Mouse (Mus musculus) forebrain, embryonic 12.5 days (tissue): ENCODE data around the gene Pygo2. TPM values are rescaled to one million over a fixed set of nuclear protein-coding genes. Genes with fewer than 3 reads are reported as not detected.

ENCODE experiments used
- ATAC-seq: fragments of 200-750 bp; cut with Nextera tagmentation; 2 replicates; pipeline ENCODE4 v1.8.0; 2017; ENCODE audit warnings: moderate TSS enrichment; ENCODE audit not compliant: low FRiP score
- H3K27ac ChIP-seq: fragments of 300-500 bp; sonication (generic); 2 replicates; pipeline ENCODE4 v1.5.1; 2016; ENCODE audit warnings: mild to moderate bottlenecking
- H3K27me3 ChIP-seq: fragments of 300-500 bp; sonication (generic); 2 replicates; pipeline ENCODE4 v1.6.1; 2016; ENCODE audit warnings: mild to moderate bottlenecking
- H3K36me3 ChIP-seq: fragments of 300-500 bp; sonication (generic); replicated peaks from 2 replicates; pipeline ENCODE4 v1.6.1; 2016; ENCODE audit warnings: mild to moderate bottlenecking
- H3K4me1 ChIP-seq: fragments of 300-500 bp; sonication (generic); 2 replicates; pipeline ENCODE4 v1.6.1; 2016
- H3K4me2 ChIP-seq: fragments of 300-500 bp; sonication (generic); 2 replicates; pipeline ENCODE4 v1.6.1; 2016; ENCODE audit warnings: mild to moderate bottlenecking, moderate library complexity
- H3K4me3 ChIP-seq: fragments of 300-500 bp; sonication (generic); replicated peaks from 2 replicates; pipeline ENCODE4 v1.5.1; 2016; ENCODE audit warnings: mild to moderate bottlenecking
- H3K9ac ChIP-seq: fragments of 300-500 bp; sonication (generic); 2 replicates; pipeline ENCODE4 v1.6.1; 2016; ENCODE audit warnings: mild to moderate bottlenecking
- H3K9me3 ChIP-seq: fragments of 300-500 bp; sonication (generic); 2 replicates; pipeline ENCODE4 v1.6.1; 2016
- WGBS: fragments of 180-500 bp; shearing (Covaris S2); methylation state at CpG from one replicate; pipeline ENCODE4 v1.1.7; 2016; 5-methylcytosine and 5-hydroxymethylcytosine counted together
- polyA plus RNA-seq: library from polyadenylated mRNA; unstranded; fragments of >200 nt; fragmentation: Nextera tagmentation; extraction: Ambion mirVana; gene quantifications from 2 replicates; pipeline ENCODE4 v1.2.1, GENCODE M21; 2016

Pygo2 gene
- polyA plus RNA-seq: 47.2 and 48.8 TPM in 2 replicates

DNA sequence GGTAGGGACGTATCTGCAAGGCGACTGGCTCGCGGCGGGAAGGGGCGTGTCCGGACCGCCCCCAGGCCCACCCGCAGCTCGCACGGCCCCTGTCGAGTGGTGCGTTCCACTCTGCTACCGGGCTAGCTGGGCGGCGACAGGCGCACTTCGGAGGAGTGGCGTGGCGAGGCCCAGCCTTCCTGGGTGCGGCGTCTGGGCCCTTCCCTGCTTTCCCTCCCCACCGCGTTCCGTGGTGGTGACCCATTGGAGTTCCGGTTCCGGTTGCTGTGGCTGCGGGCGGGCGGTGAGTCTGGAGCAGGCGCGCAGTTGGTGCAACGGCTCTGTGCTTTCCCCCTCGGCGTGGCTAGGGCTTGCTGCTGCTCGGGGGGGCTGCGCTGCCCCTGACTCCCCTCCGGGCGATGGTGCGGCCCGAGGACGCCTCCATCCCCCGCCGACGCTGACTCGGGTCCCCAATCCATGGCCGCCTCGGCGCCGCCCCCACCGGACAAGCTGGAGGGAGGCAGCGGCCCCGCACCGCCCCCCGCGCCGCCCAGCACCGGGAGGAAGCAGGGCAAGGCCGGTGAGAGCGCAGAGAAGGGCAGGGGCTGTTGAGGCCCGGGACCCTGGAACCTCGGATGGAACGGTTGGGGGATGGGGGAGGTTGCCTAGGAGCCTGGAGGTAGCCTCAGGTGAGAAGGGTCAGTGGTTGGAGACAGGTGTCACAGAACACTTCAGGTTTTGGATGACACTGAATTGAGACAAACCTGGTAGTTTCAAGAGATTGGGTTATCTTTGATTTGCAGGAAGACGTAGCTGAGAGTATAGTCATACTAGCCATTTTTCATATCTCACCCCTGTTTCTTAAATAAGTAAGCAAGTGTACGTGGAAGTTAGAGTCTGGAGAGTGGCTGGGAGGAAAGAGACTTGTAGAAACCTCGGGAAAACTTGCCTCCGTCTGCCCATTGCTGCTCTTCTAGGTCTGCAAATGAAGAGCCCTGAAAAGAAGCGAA lies at the start of gene Pygo2:
TSS of gene Pygo2 (plus strand) at position 44 of the 989 bp plus-strand sequence.
- Histone ChIP-seq H3K4me2 (peak within 1 kb of the TSS; percentile 87), H3K4me1 (peaks cover 24% of the 10 kb centered on the region), H3K4me3 (peak within 1 kb of the TSS; percentile 97), H3K27me3 (no peaks in the 10 kb centered on the region), H3K9ac (peak within 1 kb of the TSS; percentile 99), H3K27ac (peak within 1 kb of the TSS; percentile 89), H3K9me3 (no peaks in the 10 kb centered on the region), H3K36me3 (peaks cover 37% of the 10 kb centered on the region)
- WGBS: 3% methylated on average over 64 of the region's 68 CpGs
- peak; percentile 98 for ATAC-seq

DNA sequence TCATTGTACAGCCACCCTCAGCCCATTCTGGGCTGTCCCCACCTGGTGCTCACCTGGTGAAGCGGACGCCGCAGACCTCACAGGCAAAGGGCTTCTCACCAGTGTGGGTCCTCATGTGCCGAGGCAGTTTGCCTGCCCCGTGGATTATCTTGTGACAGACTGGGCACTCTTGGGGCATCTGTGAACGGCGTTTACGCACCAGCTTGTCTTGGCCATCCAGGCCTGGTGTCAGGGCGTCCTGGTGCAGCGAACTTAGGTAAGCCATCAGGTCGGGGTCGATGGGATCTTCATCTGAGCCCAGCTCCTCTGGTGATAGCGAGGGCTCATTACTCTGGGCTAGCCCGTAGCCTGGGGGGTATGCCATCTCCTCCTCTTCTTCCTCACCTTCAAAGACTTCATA lies 49.7 kb upstream of the Pygo2 start:
- ATAC-seq: no peak
- Histone ChIP-seq H3K27me3 (no peaks in the 10 kb centered on the region), H3K4me3 (no peak overlapping the region), H3K36me3 (no peaks in the 10 kb centered on the region), H3K27ac (no peak overlapping the region), H3K4me2 (no peak overlapping the region), H3K4me1 (peaks cover 26% of the 10 kb centered on the region), H3K9me3 (no peaks in the 10 kb centered on the region), H3K9ac (no peak overlapping the region)
- WGBS: 95% methylated on average over 14 of the region's 14 CpGs

DNA sequence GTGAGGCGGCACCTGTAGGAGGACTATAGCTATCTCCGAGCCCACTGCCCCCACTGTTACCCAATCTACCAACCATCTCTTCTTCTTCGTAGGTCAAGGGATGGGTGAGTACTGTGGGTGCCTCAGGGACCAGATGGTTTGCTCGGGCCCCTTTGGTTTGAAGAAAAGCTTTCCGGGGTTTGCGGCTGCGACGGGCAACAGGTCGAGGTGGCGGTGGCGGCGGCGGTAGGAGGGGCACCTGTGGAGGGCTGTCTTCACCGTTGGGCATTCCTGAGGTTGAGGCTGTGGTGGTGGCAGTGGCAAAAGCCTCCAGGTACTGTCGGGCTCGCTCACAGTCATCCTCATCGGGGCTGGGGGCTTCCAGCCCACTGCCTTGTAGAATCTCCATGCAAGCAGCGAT lies 49.3 kb upstream of the Pygo2 start:
- WGBS: 93% methylated on average over 18 of the region's 18 CpGs
- ATAC-seq: no peak
- H3K27me3 ChIP-seq: no peaks in the 10 kb centered on the region

DNA sequence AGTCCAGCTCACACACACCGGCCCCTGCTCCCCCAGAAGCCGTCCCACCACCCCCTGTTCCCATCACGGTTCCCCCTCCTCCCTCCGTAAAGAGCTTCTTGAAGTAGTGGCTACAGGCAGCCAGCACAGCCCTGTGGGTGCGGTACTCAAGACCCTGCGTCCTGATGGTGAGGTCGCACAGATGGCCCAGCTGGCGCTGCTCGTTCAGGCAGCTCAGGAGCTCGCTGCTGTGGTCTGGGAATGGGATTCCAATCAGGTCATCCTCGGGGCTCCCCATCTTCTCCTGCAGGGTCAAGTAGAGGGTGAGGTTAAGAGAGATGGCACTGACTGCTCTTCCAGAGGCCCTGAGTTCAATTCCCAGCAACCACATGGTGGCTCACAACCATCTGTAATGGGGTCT lies 48.8 kb upstream of the Pygo2 start:
- H3K27ac ChIP-seq: no peak overlapping the region
- H3K9me3 ChIP-seq: no peaks in the 10 kb centered on the region
- H3K9ac ChIP-seq: no peak overlapping the region
- ATAC-seq: no peak
- H3K4me2 ChIP-seq: no peak overlapping the region
- WGBS: 84% methylated on average over 11 of the region's 11 CpGs
- H3K36me3 ChIP-seq: no peaks in the 10 kb centered on the region
- peaks cover 26% of the 10 kb centered on the region for H3K4me1 ChIP-seq
- no peaks in the 10 kb centered on the region for H3K27me3 ChIP-seq
- H3K4me3 ChIP-seq: no peak overlapping the region

More for the DNA sequence above, 49.3 kb upstream of the Pygo2 start:
- H3K4me2 ChIP-seq: no peak overlapping the region
- H3K4me3 ChIP-seq: no peak overlapping the region
- no peaks in the 10 kb centered on the region for H3K36me3 ChIP-seq
- H3K27ac ChIP-seq: no peak overlapping the region
- no peak overlapping the region for H3K9ac ChIP-seq
- H3K9me3 ChIP-seq: no peaks in the 10 kb centered on the region
- peaks cover 26% of the 10 kb centered on the region for H3K4me1 ChIP-seq

DNA sequence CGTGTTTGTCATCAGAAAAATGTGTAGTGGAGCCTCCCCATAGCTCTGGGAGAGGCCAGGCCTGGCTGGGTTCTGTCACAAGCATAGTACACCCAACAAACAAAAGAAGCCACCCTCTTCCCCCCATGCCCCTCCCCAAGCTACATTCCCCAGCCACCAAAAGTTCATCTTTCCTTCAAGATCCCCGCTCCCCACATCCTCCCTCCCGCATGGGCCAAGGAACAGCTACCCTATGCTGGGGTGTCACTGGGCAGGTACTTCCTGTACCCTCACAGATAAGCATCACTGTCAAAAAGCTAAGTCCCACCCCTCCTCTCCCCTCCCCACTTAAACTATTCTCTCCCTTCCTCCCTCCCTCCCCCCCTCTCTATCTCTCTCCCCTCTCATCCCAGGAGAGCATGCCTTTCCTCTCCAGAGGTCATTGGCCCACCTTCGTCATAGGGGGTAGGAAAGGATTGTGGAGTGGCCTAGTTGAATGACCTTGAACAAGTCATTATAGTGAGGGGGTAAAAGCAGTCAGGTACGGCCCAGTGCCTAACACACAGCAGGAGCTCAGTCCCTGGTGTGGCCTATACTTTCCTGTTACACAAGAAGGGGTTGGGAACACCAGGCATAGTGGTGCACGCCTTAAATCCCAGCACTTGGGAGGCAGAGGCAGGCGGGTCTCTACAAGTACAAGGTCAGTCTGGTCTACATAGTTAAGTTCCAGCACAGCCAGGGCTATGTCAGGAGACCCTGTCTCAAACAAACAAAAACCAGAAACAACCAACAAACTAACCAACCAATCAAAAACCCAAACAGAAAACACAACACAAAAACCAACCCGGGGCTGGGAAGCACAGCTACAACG lies 47.8 kb upstream of the Pygo2 start:
- Histone ChIP-seq H3K4me2 (no peak overlapping the region), H3K4me1 (peaks cover 29% of the 10 kb centered on the region), H3K27ac (no peak overlapping the region), H3K9me3 (no peaks in the 10 kb centered on the region), H3K9ac (no peak overlapping the region), H3K27me3 (no peaks in the 10 kb centered on the region), H3K4me3 (no peak overlapping the region), H3K36me3 (no peaks in the 10 kb centered on the region)
- ATAC-seq: no peak
- WGBS: 87% methylated on average over 9 of the region's 9 CpGs

DNA sequence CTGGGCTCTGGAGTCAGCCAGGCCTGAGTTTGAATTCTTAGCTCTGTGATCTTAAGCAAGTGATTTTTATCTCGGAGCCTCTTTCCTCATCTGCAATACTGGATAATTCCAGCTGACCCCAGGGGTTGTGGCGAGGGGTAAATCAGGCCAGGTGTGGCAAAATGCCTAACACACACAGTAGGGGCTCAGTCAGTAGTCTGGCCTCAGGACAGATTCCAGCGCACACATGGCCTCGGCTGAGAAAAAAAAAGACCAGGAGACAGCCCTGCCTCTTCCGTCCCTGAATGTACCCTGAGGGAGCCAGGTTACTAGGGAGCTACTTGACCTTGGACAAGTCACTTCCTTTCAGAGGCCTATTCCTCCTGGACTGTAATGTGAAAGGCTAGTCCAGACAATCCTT lies 47.1 kb upstream of the Pygo2 start:
- Histone ChIP-seq H3K9me3 (no peaks in the 10 kb centered on the region), H3K9ac (no peak overlapping the region), H3K36me3 (no peaks in the 10 kb centered on the region), H3K4me3 (no peak overlapping the region), H3K4me1 (peaks cover 25% of the 10 kb centered on the region), H3K27ac (no peak overlapping the region), H3K4me2 (no peak overlapping the region), H3K27me3 (no peaks in the 10 kb centered on the region)
- 85% methylated on average over 5 of the region's 5 CpGs for WGBS
- ATAC-seq: no peak

DNA sequence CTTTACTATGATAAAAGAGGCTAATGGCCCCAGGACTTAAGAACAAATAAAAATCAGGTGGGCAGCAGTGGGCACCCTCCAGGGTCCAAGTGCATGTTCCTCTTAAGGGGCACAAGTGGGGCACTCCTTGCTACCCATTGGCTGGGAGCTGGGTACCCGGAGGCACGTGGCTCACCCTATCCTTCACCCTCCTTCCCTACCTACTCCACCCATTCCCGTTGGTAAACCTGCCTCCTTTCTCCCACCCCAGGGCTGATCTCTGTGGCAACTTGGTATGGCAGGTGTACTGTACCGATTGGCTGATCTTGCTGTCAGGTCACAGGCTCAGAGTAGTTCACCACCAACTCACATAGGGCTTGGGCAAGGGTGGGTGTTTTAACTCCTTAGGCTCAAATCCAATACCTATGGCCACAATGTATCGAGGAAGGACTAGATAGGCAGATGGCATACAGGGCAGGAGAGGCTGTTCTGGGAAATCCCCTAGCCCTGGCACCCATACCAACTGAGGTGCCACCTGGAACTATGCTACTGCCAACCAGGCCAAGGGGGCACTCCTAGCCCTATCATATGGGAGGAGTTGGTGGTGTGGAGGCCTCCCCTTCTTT lies 46.3 kb upstream of the Pygo2 start:
- H3K27me3 ChIP-seq: no peaks in the 10 kb centered on the region
- WGBS: 82% methylated on average over 5 of the region's 5 CpGs
- no peak overlapping the region for H3K27ac ChIP-seq
- no peaks in the 10 kb centered on the region for H3K9me3 ChIP-seq
- H3K4me2 ChIP-seq: no peak overlapping the region
- H3K36me3 ChIP-seq: no peaks in the 10 kb centered on the region
- no peak overlapping the region for H3K9ac ChIP-seq
- no peak for ATAC-seq
- H3K4me1 ChIP-seq: peaks cover 18% of the 10 kb centered on the region
- H3K4me3 ChIP-seq: no peak overlapping the region

DNA sequence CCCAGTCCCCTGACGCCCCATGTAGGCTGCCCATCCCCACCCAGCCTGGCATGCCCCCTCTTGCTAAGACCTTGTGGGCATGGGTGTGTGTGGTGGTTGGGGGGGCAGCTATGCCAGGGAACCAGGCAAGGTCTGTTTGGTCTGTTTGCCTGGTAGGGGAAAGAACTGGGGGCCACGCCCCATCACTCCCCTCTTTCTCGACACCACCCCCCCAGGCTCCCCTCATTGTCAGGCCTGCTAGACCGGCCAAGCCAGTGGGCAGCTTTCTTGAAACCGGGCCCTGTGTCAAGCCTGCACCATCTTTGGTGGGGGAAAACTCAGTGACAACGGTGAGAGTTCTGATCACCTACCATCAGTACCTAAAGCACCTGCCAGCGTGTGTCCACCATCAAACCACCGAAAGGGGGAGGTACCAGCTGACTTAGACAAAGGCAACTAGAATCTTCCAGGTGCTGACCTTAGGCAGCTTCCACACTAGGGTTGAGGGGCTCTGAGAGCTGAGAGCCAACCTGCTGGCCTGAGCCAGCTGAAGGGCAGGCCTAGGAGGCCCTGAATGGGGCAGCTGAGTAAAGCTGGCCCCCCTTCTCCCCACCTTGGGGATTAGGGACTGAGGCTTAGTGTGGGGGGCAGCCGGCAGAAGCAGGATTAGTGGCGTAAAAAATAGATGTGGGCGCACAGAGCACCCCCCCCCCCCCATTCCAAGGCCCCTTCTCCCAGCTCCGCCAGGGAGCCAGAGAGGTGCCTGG lies 45.5 kb upstream of the Pygo2 start:
- Histone ChIP-seq H3K27me3 (peaks cover 3% of the 10 kb centered on the region; the same call in 1 of the 2 replicates), H3K9ac (peak overlapping the region; percentile 26; the same call in 1 of the 2 replicates), H3K4me2 (no peak overlapping the region), H3K36me3 (no peaks in the 10 kb centered on the region), H3K4me3 (no peak overlapping the region), H3K27ac (no peak overlapping the region), H3K4me1 (peaks cover 14% of the 10 kb centered on the region), H3K9me3 (no peaks in the 10 kb centered on the region)
- no peak for ATAC-seq
- WGBS: 51% methylated on average over 11 of the region's 12 CpGs

DNA sequence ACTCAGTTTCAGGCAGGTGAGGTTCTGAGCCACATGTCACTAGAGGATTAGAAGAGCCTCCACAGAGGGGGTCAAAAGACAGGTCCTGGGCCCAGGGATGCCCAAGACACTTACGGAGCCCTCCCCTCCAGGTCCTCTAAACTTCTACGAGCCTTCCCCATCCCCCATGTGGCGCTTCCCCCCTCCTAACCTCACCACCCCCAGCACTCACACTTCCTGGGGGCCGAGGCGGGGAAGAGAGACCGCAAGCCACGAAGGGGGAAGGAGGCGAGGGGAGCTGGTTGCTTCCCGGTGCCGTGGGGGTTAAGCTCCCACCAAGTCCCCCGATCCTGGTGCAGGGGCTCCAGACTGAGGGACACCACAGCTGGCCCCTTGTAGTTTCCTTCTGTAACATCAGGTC lies 44.6 kb upstream of the Pygo2 start:
- 35% methylated on average over 11 of the region's 11 CpGs for WGBS
- Histone ChIP-seq H3K4me3 (no peak overlapping the region), H3K4me1 (peaks cover 17% of the 10 kb centered on the region), H3K27me3 (peaks cover 11% of the 10 kb centered on the region), H3K36me3 (no peaks in the 10 kb centered on the region), H3K4me2 (no peak overlapping the region), H3K9ac (no peak overlapping the region), H3K9me3 (no peaks in the 10 kb centered on the region), H3K27ac (no peak overlapping the region)
- no peak for ATAC-seq

DNA sequence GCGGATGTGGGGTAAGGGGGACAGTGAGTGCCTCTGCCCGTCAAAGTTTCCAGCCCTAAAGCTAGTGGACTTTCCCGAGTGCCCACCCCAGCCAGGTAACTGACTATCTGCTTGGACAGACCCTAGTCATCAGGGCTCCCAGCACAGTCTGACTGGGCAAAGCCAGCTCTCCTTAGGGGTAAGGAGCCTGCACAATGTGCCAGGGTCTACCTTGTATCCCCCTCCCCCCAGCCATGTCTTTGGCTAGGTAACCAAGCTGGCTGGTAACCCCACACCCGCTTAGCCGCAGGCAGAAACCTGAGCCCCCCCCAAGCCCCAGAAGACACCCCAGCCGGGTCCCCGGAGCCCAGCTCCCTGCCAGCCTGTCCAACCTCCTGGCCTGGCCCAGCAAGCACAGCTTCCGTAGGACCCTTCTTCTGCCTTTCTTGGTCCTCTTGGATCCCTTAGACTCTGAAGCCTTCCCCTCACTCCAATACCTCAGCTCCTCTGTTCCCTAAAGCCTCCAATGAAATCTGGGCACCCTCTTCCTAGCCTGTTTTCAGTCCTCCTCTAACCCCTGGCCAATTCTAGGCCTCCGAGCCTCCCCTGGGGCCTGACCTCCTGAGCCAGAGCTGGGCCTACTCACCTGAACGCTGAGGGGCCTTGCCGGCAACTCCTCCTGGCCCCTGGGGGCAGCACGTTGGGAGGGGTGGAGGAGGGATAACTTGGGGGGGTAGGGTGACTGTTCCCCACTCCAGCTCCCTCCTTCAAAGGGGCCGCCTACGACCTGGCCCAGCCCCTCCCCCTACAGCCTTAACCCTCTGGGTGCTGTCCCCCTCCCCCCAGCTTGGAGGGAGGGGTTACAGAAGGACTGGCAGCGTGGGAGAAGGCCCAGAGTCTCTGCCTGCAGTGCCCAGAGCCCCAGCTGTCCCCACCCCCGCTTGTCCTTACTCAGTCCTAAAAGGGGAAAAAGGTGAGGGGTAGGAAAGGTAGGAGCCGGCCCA lies 43.3 kb upstream of the Pygo2 start:
- Histone ChIP-seq H3K36me3 (no peaks in the 10 kb centered on the region), H3K9me3 (no peaks in the 10 kb centered on the region), H3K4me1 (peaks cover 30% of the 10 kb centered on the region), H3K27me3 (peaks cover 20% of the 10 kb centered on the region), H3K27ac (no peak overlapping the region; the same call in 1 of the 2 replicates), H3K4me2 (no peak overlapping the region), H3K9ac (no peak overlapping the region), H3K4me3 (no peak overlapping the region)
- ATAC-seq: no peak
- 48% methylated on average over 15 of the region's 17 CpGs for WGBS

DNA sequence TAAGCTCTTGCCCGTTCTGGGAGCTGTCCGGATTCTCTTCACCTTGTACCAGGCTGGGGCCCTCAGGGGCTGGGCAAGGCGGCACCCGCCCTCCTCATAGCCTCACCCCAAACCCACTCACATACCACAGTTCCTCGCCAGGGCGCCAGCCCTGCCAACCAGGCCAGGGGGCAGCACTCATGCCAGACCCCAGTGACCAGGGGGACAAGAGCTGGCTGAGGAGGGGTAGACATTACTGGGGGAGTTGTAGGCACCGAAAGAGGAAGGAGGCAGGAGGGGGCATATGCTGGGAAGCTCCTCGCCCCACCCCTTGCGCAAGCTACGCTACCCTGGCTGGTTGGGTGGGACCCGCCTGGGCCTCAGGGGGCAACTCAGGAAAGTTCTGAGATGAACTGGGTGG lies 42.4 kb upstream of the Pygo2 start:
- no peak for ATAC-seq
- Histone ChIP-seq H3K9me3 (no peaks in the 10 kb centered on the region), H3K4me3 (no peak overlapping the region), H3K27ac (no peak overlapping the region), H3K4me1 (peaks cover 39% of the 10 kb centered on the region), H3K4me2 (no peak overlapping the region), H3K36me3 (no peaks in the 10 kb centered on the region), H3K9ac (no peak overlapping the region), H3K27me3 (peaks cover 29% of the 10 kb centered on the region)
- WGBS: 71% methylated on average over 11 of the region's 11 CpGs
